Mouse (Mus musculus) erythroblast, embryonic 14.5 days (primary cell): ENCODE data around the gene Hsd3b1.

ENCODE experiments used
- GATA1 ChIP-seq: IDR thresholded peaks from 2 replicates; pipeline ENCODE4 v1.6.1; 2012; ENCODE audit warnings: low read length, inconsistent platforms, mixed read lengths
- TAL1 ChIP-seq: IDR thresholded peaks from 3 replicates; pipeline ENCODE4 v1.6.1; 2012; ENCODE audit warnings: low read length, inconsistent platforms, mixed read lengths

DNA sequence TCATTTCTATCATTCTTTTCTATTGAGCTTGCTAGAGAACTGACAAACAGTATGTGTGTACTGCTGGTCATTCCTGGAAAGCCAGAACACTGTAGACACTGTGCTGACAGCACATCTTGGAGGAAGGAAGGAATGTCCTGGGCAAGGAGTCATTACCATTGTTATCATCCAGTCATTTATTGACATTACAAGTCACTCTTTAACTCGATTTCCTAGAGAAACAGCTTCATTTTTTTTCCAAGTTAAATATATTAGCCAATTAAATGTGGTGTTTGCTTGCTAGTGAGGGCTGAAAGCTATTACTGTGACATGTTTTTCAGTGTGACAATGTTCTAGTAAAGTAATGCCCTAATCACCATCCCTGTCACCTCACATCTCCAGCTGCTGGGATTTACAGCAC, 5.9 kb downstream of the Hsd3b1 start:
- TF ChIP-seq GATA1 (no peak), TAL1 (no peak)
